Mouse (Mus musculus) forebrain, embryonic 12.5 days (tissue): Measurements from ENCODE around the gene Olfm1. TPM values are rescaled to one million over a fixed set of nuclear protein-coding genes. Genes with fewer than 3 reads are reported as not detected.

Source experiments
- ATAC-seq: fragments of 200-750 bp; cut with Nextera tagmentation; 2 replicates; pipeline ENCODE4 v1.8.0; 2017; ENCODE audit warnings: moderate TSS enrichment; ENCODE audit not compliant: low FRiP score
- H3K27ac ChIP-seq: fragments of 300-500 bp; sonication (generic); 2 replicates; pipeline ENCODE4 v1.5.1; 2016; ENCODE audit warnings: mild to moderate bottlenecking
- H3K27me3 ChIP-seq: fragments of 300-500 bp; sonication (generic); 2 replicates; pipeline ENCODE4 v1.6.1; 2016; ENCODE audit warnings: mild to moderate bottlenecking
- H3K36me3 ChIP-seq: fragments of 300-500 bp; sonication (generic); replicated peaks from 2 replicates; pipeline ENCODE4 v1.6.1; 2016; ENCODE audit warnings: mild to moderate bottlenecking
- H3K4me1 ChIP-seq: fragments of 300-500 bp; sonication (generic); 2 replicates; pipeline ENCODE4 v1.6.1; 2016
- H3K4me2 ChIP-seq: fragments of 300-500 bp; sonication (generic); 2 replicates; pipeline ENCODE4 v1.6.1; 2016; ENCODE audit warnings: mild to moderate bottlenecking, moderate library complexity
- H3K4me3 ChIP-seq: fragments of 300-500 bp; sonication (generic); replicated peaks from 2 replicates; pipeline ENCODE4 v1.5.1; 2016; ENCODE audit warnings: mild to moderate bottlenecking
- H3K9ac ChIP-seq: fragments of 300-500 bp; sonication (generic); 2 replicates; pipeline ENCODE4 v1.6.1; 2016; ENCODE audit warnings: mild to moderate bottlenecking
- H3K9me3 ChIP-seq: fragments of 300-500 bp; sonication (generic); 2 replicates; pipeline ENCODE4 v1.6.1; 2016
- WGBS: fragments of 180-500 bp; shearing (Covaris S2); methylation state at CpG from one replicate; pipeline ENCODE4 v1.1.7; 2016; 5-methylcytosine and 5-hydroxymethylcytosine counted together
- polyA plus RNA-seq: library from polyadenylated mRNA; unstranded; fragments of >200 nt; fragmentation: Nextera tagmentation; extraction: Ambion mirVana; gene quantifications from 2 replicates; pipeline ENCODE4 v1.2.1, GENCODE M21; 2016

The Olfm1 gene
- polyA plus RNA-seq, 1 experiment from 2014 or later = 81.5 TPM

- no peak for ATAC-seq
- Histone ChIP-seq H3K9ac (no peak overlapping the region), H3K4me1 (peaks cover 19% of the 10 kb centered on the region), H3K36me3 (no peaks in the 10 kb centered on the region), H3K9me3 (no peaks in the 10 kb centered on the region), H3K4me2 (no peak overlapping the region), H3K27me3 (peaks cover 8% of the 10 kb centered on the region), H3K4me3 (no peak overlapping the region), H3K27ac (no peak overlapping the region)
- 82% methylated on average over 3 of the region's 3 CpGs for WGBS
Observed at GRCm38 (mm10) chr2:28275345-28275744, 82.6 kb downstream of the Olfm1 start.

- H3K4me1 ChIP-seq = peaks cover 12% of the 10 kb centered on the region
- no peaks in the 10 kb centered on the region for H3K9me3 ChIP-seq
- H3K27ac ChIP-seq = no peak overlapping the region
- no peak overlapping the region for H3K4me2 ChIP-seq
- no peak overlapping the region for H3K9ac ChIP-seq
- no peaks in the 10 kb centered on the region for H3K36me3 ChIP-seq
- ATAC-seq = peak; percentile 39; the same call in 1 of the 2 replicates
- peaks cover 3% of the 10 kb centered on the region; the same call in 1 of the 2 replicates for H3K27me3 ChIP-seq
- H3K4me3 ChIP-seq = no peak overlapping the region
- WGBS = 6% methylated on average over 7 of the region's 7 CpGs
Observed at GRCm38 (mm10) chr2:28278150-28278549, 85.4 kb downstream of the Olfm1 start.

GRCm38 (mm10) chr2:28278853-28279252, 86.1 kb downstream of the Olfm1 start:
- H3K27ac ChIP-seq = no peak overlapping the region
- peaks cover 3% of the 10 kb centered on the region; the same call in 1 of the 2 replicates for H3K27me3 ChIP-seq
- H3K36me3 ChIP-seq = no peaks in the 10 kb centered on the region
- no peak for ATAC-seq
- WGBS = 66% methylated on average over 10 of the region's 10 CpGs
- no peak overlapping the region for H3K9ac ChIP-seq
- no peak overlapping the region for H3K4me2 ChIP-seq
- H3K4me3 ChIP-seq = no peak overlapping the region
- no peaks in the 10 kb centered on the region for H3K9me3 ChIP-seq
- peaks cover 12% of the 10 kb centered on the region for H3K4me1 ChIP-seq

Other genes starting within 250 kb of the Olfm1 start
- gene Fcnb, start 108.1 kb upstream of the Olfm1 start, polyA plus RNA-seq = 0.29 TPM in 1 of 2 replicates, not detected in the other